Mouse (Mus musculus) retina, postnatal 7 days (tissue): ENCODE data around the gene Stab2.

ENCODE experiments used
- DNase-seq: peaks from one replicate; pipeline ENCODE4 v3.0.0-alpha.2; 2012; ENCODE audit warnings: low read depth, low spot score

Stab2 gene

GRCm38 (mm10) chr10:86825871-86826522 is 181.8 kb downstream of the Stab2 start:
- no peak for DNase-seq

GRCm38 (mm10) chr10:86824871-86825270 is 183.0 kb downstream of the Stab2 start:
- no peak for DNase-seq

- no peak for DNase-seq
Observed at GRCm38 (mm10) chr10:86824093-86824492, 183.7 kb downstream of the Stab2 start.

- no peak for DNase-seq
Observed at GRCm38 (mm10) chr10:86821014-86821413, 186.8 kb downstream of the Stab2 start.

GRCm38 (mm10) chr10:86819649-86820165 is 188.1 kb downstream of the Stab2 start:
- DNase-seq, result no peak

- no peak for DNase-seq
Observed at GRCm38 (mm10) chr10:86815133-86815532, 192.7 kb downstream of the Stab2 start.

- DNase-seq, result no peak
Observed at GRCm38 (mm10) chr10:86814292-86815131, 193.3 kb downstream of the Stab2 start.

- no peak for DNase-seq
Observed at GRCm38 (mm10) chr10:86810612-86811011, 197.2 kb downstream of the Stab2 start.

GRCm38 (mm10) chr10:86810000-86810399 is 197.8 kb downstream of the Stab2 start:
- DNase-seq, result no peak

- DNase-seq, result no peak
Observed at GRCm38 (mm10) chr10:86808013-86808758, 199.6 kb downstream of the Stab2 start.

GRCm38 (mm10) chr10:86807362-86807761 is 200.5 kb downstream of the Stab2 start:
- DNase-seq, result no peak

GRCm38 (mm10) chr10:86796073-86796741 is 211.6 kb downstream of the Stab2 start:
- DNase-seq, result no peak

- no peak for DNase-seq
Observed at GRCm38 (mm10) chr10:86794794-86795535, 212.9 kb downstream of the Stab2 start.

- no peak for DNase-seq
Observed at GRCm38 (mm10) chr10:86794196-86794595, 213.6 kb downstream of the Stab2 start.

GRCm38 (mm10) chr10:86793509-86793951 is 214.3 kb downstream of the Stab2 start:
- no peak for DNase-seq

- no peak for DNase-seq
Observed at GRCm38 (mm10) chr10:86791507-86792184, 216.2 kb downstream of the Stab2 start.
